Mouse (Mus musculus) heart, adult 10 weeks (tissue): ENCODE data around the gene Elk4. TPM values are rescaled to one million over a fixed set of nuclear protein-coding genes. Genes with fewer than 3 reads are reported as not detected.

ENCODE experiments used
- polyA plus RNA-seq: library from polyadenylated mRNA; stranded (reverse); fragments of 350-450 nt; fragmentation: Illumina TruSeq; extraction: RNeasy Lipid Tissue Mini Kit (QIAGEN cat#74804); gene quantifications from one replicate; pipeline ENCODE4 v1.2.3, GENCODE M21; 2014; ENCODE audit warnings: low read depth, low replicate concordance

The Elk4 gene
- polyA plus RNA-seq = 27.5 TPM

DNA sequence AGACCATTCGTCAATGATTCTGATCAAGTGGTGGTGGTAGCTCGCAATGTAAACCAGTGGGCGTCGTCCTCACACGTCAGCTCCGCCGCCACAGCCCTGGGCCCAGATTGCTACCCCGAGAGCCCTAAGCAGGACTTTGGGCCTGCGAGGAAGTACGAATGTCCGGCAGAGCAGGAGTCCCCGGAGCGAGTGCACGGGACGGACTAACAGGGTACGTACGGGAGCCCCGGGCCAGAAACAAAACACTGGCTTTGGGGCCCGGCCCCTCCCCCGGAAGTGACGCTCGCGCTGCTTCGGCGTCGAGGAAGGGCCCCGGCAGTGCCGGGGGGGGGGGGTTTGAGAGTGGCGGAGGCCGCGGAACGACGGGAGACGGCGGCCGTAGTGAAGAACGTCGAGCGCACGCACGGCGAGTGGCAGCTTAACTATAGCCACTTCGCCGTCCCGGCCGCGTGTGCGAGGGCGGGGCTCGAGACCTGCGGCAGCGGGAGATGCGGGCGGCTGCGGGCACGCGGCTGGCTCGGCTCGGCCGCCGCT is at the start of gene Elk4:
Gene Elk4, plus strand, starts transcription at position 326 of the 534 bp plus-strand sequence.

DNA sequence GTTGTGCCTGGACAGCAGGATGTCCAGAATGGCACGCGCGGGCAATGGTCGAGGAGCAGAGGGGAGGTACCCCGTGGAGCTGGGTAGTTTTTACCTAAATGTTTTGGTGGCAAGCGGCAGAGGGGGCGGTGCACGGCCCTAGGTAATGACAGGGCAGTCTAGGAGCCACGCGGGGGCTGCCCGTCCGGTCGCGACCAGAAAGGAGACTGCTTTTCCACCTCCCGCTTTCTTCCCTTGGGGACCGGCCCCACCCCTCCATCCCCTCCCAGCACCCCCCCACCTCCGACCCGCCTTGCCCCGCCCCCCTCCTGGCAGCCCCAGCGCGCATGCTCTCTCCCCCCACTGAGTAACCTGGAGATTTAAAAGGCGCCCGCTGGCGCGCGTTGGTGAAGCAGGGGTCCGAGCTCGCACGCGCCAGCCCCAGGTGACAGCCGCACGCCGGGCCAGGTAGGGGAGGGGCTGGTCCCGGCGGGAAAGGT is 44.8 kb upstream of the Elk4 start, which contains the start of gene Slc45a3:
Gene Slc45a3, plus strand, starts transcription at position 362 of the 479 bp plus-strand sequence.

DNA sequence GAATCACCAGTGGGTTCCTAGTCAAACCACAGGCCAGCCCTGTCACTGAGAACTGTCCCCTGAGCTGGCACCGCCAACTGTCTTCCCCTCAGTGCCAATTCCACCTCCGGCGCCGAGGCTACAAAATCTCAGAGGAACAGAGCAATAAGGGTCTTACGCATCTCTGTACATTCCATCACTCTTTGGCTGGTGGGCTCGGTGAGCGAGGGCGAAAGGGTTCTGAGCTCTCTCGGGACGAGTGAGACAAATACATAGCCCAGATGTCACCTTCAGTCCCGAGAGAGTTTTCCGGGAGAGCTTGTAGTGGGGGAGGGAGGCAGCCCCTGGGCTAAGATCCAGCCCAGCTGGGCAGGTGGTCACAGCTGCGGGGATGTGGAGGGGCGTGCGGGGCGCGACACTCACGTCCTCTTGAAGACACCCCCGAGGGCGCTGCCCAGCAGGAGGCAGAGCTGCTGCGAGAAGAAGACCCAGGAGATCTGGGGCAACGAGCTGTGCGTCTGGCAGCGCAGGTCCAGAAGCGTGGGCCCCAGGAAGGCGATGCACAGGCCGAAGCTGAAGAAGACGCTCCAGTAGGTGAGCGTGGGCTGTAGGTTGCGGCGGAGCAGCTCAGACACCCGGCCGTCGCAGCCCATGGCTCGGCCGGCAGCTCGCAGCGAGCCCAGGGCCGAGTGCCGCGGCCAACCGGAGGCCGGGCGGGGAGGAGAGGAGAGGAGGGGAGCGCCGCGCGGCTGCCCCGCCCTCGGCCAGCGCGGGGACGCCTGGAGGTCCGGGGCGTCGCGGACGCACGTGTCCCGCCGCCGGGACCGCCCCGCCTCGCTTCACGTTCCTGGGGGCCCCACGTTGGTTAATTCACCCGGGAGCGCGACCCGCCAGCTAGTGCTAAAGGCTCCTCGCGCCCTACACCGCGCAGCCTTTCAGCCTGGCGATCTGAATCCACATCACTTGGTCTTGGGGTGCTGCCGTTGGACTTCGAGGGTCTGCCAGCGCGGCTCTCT is 60.2 kb downstream of the Elk4 start, which contains the start of gene Mfsd4a:
Gene Mfsd4a, minus strand, starts transcription at position 802 of the 995 bp plus-strand sequence.

Other genes starting within 250 kb of the Elk4 start
- gene Pm20d1, start 210.2 kb upstream of the Elk4 start, polyA plus RNA-seq = 6.0 TPM
- 45.6 TPM for gene Slc41a1, start 180.1 kb upstream of the Elk4 start, polyA plus RNA-seq
- 13.3 TPM for gene Rab29, start 140.4 kb upstream of the Elk4 start, polyA plus RNA-seq
- gene Nucks1, start 97.1 kb upstream of the Elk4 start, polyA plus RNA-seq = 23.5 TPM
- 4.4 TPM for gene Slc45a3, start 44.6 kb upstream of the Elk4 start, polyA plus RNA-seq
- gene Mfsd4a, start 60.5 kb downstream of the Elk4 start, polyA plus RNA-seq = 1.0 TPM
- 19.5 TPM for gene Cdk18, start 132.1 kb downstream of the Elk4 start, polyA plus RNA-seq
- not detected for gene Lemd1, start 183.8 kb downstream of the Elk4 start, polyA plus RNA-seq
- gene AC124108.1, start 183.8 kb downstream of the Elk4 start, polyA plus RNA-seq = not detected
- not detected for gene Gm10188, start 222.2 kb downstream of the Elk4 start, polyA plus RNA-seq